Mouse (Mus musculus) CD8-positive naive resting alpha-beta T cell, adult 57 days (primary cell): ENCODE data around the gene Ambp. TPM values are rescaled to one million over a fixed set of nuclear protein-coding genes. Genes with fewer than 3 reads are reported as not detected.

Experiments
- total RNA-seq: library from RNA; stranded (reverse); gene quantifications from one replicate; pipeline ENCODE4 v1.2.4, GENCODE M21; 2023

Gene Ambp
- total RNA-seq, result not detected

DNA sequence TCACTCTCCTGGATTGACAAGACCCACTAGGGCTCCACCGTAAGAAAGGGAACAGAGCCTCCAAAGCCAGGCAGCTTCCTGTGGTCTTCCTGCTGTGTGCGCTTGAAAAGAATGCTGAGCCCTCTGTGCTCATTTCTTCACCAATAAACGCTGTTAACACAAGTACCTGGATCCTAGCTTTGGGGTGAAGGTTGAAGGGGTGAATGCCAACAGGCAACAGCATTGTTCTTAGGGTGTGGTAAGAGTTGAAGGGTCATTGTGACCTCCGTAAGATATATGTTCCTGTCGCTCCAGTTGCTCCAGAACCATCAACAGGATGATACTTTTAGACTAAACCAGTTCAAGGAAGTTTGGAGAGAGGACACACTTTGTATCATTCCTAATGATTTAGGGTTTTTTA, at the start of gene Ambp:
Ambp (minus strand) TSS at position 101 of the 400 bp plus-strand sequence.

GRCm38 (mm10) chr4:63171969-63172685, 17.5 kb upstream of the Ambp start, which contains the start of gene Kif12:
TSS of gene Kif12 (minus strand) at chr4:63172131.

Other genes with a start within 250 kb of the Ambp start
- gene Zfp618, start 189.2 kb downstream of the Ambp start, total RNA-seq, result not detected
- gene Kif12, start 17.3 kb upstream of the Ambp start, total RNA-seq, result not detected
- 1.1 TPM for gene Col27a1, start 59.2 kb upstream of the Ambp start, total RNA-seq
- gene Orm1, start 189.8 kb upstream of the Ambp start, total RNA-seq, result not detected
- not detected for gene Orm3, start 201.4 kb upstream of the Ambp start, total RNA-seq
- not detected for gene Orm2, start 207.7 kb upstream of the Ambp start, total RNA-seq
- gene Akna, start 248.6 kb upstream of the Ambp start, total RNA-seq, result 274 TPM